Mouse (Mus musculus) CH12.LX (cell line): Measurements from ENCODE around the gene Ttc7b.

Experiments used
- CTCF ChIP-seq, 2 experiments: IDR thresholded peaks in 1 of 2; conservative IDR thresholded peaks in 1 of 2; 2 replicates each; pipeline ENCODE4 v1.5.1; 2011 to 2012; ENCODE audit warnings: low read depth in 2 of 2, low read length in 2 of 2, improper control_type of control experiment in 1 of 2, inconsistent platforms in 1 of 2, mild to moderate bottlenecking in 1 of 2, moderate library complexity in 1 of 2
- MAX ChIP-seq: IDR thresholded peaks from 2 replicates; pipeline ENCODE4 v1.6.1; 2011; ENCODE audit warnings: low read length, improper control_type of control experiment
- MXI1 ChIP-seq: IDR thresholded peaks from 2 replicates; pipeline ENCODE4 v1.6.1; 2011; ENCODE audit warnings: mild to moderate bottlenecking, low read depth, low read length, improper control_type of control experiment
- NRF1 ChIP-seq: IDR thresholded peaks from 2 replicates; pipeline ENCODE4 v1.6.1; 2014; ENCODE audit warnings: low read depth, mild to moderate bottlenecking, inconsistent platforms, low read length, improper control_type of control experiment, moderate library complexity

DNA sequence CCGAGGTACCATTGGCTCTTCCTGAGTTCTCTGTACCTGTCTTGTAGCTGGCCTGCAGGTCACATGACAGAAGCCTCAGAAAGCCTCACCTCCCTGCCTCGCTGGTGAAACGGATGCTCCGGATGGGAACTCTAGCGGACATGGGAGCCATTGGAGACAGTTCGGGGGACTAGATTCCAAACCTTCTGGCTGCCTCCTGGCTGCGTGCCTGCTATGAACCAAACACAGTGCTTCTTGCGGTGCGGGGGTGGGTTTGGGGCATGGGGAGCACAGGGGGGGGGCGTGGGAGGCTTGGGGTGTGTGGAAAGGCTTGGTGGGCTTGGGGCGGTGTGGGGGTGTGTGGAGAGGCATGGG, 230.5 kb downstream of the Ttc7b start:
- TF ChIP-seq CTCF (conservative IDR thresholded peaks at IDR 0.05 in 1 of 2, IDR thresholded peaks at IDR 0.05 in 1 of 2; ENCODE audit: low read depth in 2 of 2, low read length in 2 of 2): no peak
- no peak for TF ChIP-seq MAX
- TF ChIP-seq MXI1: no peak
- no peak for TF ChIP-seq NRF1
